Mouse (Mus musculus) right cerebral cortex, postnatal 10 days (tissue): ENCODE measurements around the gene Anp32a.
A peak's percentile ranks its signal among the peaks of the same experiment; 100 is the strongest.

Source experiments
- DNase-seq, 2 experiments: peaks; one replicate each; pipeline ENCODE4 v3.0.0; 2021; ENCODE audit warnings: low spot score in 2 of 2

Anp32a gene

GRCm38 (mm10) chr9:62345633-62346387 lies 4.7 kb downstream of the Anp32a start:
- peak; percentile 22 to 34 for DNase-seq

- DNase-seq, result no peak
These were observed 5.2 kb downstream of the Anp32a start for GRCm38 (mm10) chr9:62346388-62346679.

GRCm38 (mm10) chr9:62347201-62347600 lies 6.1 kb downstream of the Anp32a start:
- DNase-seq, result peak in 1 of 2 experiments; percentile 20

GRCm38 (mm10) chr9:62348050-62348449 lies 7.0 kb downstream of the Anp32a start:
- DNase-seq, result no peak

- DNase-seq, result no peak
These were observed 7.4 kb downstream of the Anp32a start for GRCm38 (mm10) chr9:62348467-62348985.

- peak in 1 of 2 experiments; percentile 58 for DNase-seq
These were observed 8.2 kb downstream of the Anp32a start for GRCm38 (mm10) chr9:62349250-62349649.

GRCm38 (mm10) chr9:62350721-62351120 lies 9.6 kb downstream of the Anp32a start:
- no peak for DNase-seq

- DNase-seq, result no peak
These were observed 10.1 kb downstream of the Anp32a start for GRCm38 (mm10) chr9:62351200-62351599.

- DNase-seq, result no peak
These were observed 12.7 kb downstream of the Anp32a start for GRCm38 (mm10) chr9:62353784-62354183.

GRCm38 (mm10) chr9:62354838-62355719 lies 14.0 kb downstream of the Anp32a start:
- peak in 1 of 2 experiments; percentile 49 for DNase-seq

- no peak for DNase-seq
These were observed 14.7 kb downstream of the Anp32a start for GRCm38 (mm10) chr9:62355763-62356162.

- DNase-seq, result no peak
These were observed 16.5 kb downstream of the Anp32a start for GRCm38 (mm10) chr9:62357593-62357992.

GRCm38 (mm10) chr9:62358851-62359250 lies 17.8 kb downstream of the Anp32a start:
- no peak for DNase-seq

GRCm38 (mm10) chr9:62360889-62361288 lies 19.8 kb downstream of the Anp32a start:
- DNase-seq, result no peak

GRCm38 (mm10) chr9:62362835-62363385 lies 21.8 kb downstream of the Anp32a start:
- DNase-seq, result no peak

- peak; percentile 93 to 96 for DNase-seq
These were observed 22.5 kb downstream of the Anp32a start for GRCm38 (mm10) chr9:62363619-62364018.

GRCm38 (mm10) chr9:62364216-62364615 lies 23.1 kb downstream of the Anp32a start:
- peak in 1 of 2 experiments; percentile 29 for DNase-seq

- DNase-seq, result no peak
These were observed 23.7 kb downstream of the Anp32a start for GRCm38 (mm10) chr9:62364831-62365230.

- DNase-seq, result peak in 1 of 2 experiments; percentile 42
These were observed 24.4 kb downstream of the Anp32a start for GRCm38 (mm10) chr9:62365326-62366080.

GRCm38 (mm10) chr9:62366478-62367458 lies 25.7 kb downstream of the Anp32a start:
- DNase-seq, result peak in 1 of 2 experiments; percentile 47
